Mouse (Mus musculus) brain, embryonic 14.5 days (tissue): ENCODE data around the gene Sesn2.

Experiments
- CTCF ChIP-seq: fragments of 200-500 bp; IDR thresholded peaks from 2 replicates; pipeline ENCODE4 v1.5.1; 2012; ENCODE audit warnings: inconsistent platforms, mild to moderate bottlenecking, moderate library complexity, borderline replicate concordance; ENCODE audit not compliant: insufficient read depth, insufficient read length; ENCODE audit errors: extremely low read depth
- POLR2A ChIP-seq: fragments of 200-500 bp; IDR thresholded peaks from 2 replicates; pipeline ENCODE4 v1.6.1; 2012; ENCODE audit warnings: mild to moderate bottlenecking, inconsistent platforms, borderline replicate concordance; ENCODE audit not compliant: poor library complexity, insufficient read depth, insufficient read length, severe bottlenecking; ENCODE audit errors: extremely low read depth

DNA sequence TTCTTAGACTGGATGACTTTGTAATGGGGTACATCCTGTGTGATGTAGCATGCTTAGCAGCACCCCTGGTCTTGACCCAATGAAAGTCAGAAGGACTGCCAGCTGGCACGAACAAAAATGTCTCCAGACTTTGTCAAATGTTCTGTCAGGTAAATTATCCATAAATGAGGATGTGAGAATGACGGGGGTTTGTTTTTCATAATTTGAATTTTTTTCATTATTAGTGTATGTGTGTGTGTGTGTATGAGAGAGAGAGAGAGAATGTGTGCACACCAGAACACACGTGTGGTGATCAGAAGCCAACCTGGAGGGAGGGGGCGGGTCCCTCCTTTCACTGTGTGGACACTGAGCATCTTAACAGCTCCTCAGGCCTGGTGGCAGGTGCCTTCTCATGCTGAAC is 26.1 kb downstream of the Sesn2 start:
- TF ChIP-seq POLR2A: no peak
- TF ChIP-seq CTCF: no peak
